Mouse (Mus musculus): ENCODE measurements around the gene Lss. TPM values are rescaled to one million over a fixed set of nuclear protein-coding genes. Genes with fewer than 3 reads are reported as not detected.

The Lss gene
- polyA plus RNA-seq, 1 experiment from 2014 or later = 45.2 TPM

DNA sequence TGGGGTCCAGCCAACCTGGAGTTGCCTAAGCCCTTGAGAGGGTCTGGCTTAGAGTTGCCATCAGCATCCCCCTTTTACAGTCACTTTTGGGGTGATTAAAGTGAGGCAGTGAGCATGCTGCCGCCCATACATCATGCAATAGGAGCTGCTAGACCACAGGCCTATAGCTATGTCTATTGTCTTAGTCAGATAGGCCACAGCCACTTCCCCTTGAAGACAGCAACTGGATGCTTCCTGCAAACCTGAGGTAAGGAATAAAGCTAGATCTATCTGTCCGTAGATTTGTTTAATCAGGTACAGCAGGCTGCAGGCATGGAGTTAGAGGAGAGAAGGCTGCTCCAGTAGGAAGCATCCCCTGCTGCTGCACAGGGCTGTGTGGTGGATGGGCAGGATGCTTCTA, 39.7 kb downstream of the Lss start:
- WGBS = 67% methylated on average over 2 of the region's 2 CpGs

DNA sequence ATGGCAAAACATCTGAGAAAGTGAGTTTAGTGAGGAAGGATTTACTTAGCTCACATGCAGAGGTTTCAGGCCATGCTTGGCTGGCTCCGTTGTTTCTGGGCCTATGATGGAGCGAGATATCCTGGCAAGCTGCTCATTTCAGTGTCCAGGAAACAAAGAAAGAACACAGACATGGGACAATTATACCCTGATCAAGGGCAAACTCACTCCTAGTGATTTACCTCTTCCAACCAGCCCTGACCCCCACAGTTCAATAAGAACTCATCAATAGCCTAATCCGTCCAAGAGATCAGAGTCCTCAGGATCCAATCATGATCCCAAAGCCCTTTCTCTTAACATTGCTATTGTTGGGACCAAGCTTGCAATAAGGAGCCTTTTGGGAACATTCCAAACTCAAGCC, 40.8 kb downstream of the Lss start:
- WGBS = 28% methylated on average over 3 of the region's 3 CpGs

More for the DNA sequence above, 39.7 kb downstream of the Lss start:
- no peak overlapping the region for H3K4me2 ChIP-seq (replicated peaks)
- H3K27me3 ChIP-seq = no peaks in the 10 kb centered on the region
- no peaks in the 10 kb centered on the region for H3K4me1 ChIP-seq (replicated peaks)
- no peak for ATAC-seq
- no peak overlapping the region for H3K27ac ChIP-seq
- H3K36me3 ChIP-seq = no peaks in the 10 kb centered on the region
- H3K9ac ChIP-seq (replicated peaks) = no peak overlapping the region
- no peaks in the 10 kb centered on the region for H3K9me3 ChIP-seq
- H3K4me3 ChIP-seq (replicated peaks) = no peak overlapping the region

DNA sequence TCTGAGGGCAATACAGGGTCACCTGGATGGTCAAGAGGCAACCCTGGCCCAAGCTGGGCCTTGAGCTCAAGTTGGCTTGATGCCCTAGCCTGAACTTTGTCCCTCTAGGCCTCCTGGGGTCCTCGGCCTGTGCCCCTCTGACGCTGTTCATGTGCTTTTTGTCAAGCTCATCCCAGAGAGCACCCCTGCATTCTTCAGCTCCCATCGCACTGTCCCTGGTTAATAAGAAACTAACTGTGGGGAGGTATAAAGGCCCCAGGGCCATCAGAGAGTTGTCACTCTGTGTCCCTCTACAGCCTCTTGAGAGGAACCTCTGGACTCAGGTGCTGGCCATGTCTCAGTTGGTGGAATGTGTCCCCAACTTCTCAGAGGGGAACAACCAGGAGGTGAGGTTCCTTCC, 44.0 kb downstream of the Lss start, which contains the start of gene Ftcd:
Gene Ftcd, plus strand, starts transcription at position 275 of the 400 bp plus-strand sequence.
- H3K27me3 ChIP-seq = no peaks in the 10 kb centered on the region
- no peak within 1 kb of the TSS for H3K4me3 ChIP-seq (replicated peaks)
- H3K4me1 ChIP-seq (replicated peaks) = no peaks in the 10 kb centered on the region
- WGBS = 92% methylated on average over 3 of the region's 3 CpGs
- no peak within 1 kb of the TSS for H3K9ac ChIP-seq (replicated peaks)
- no peak within 1 kb of the TSS for H3K4me2 ChIP-seq (replicated peaks)
- no peak within 1 kb of the TSS for H3K27ac ChIP-seq
- no peaks in the 10 kb centered on the region for H3K36me3 ChIP-seq
- H3K9me3 ChIP-seq = no peaks in the 10 kb centered on the region
- no peak for ATAC-seq

More for the DNA sequence above, 40.8 kb downstream of the Lss start:
- Histone ChIP-seq H3K36me3 (no peaks in the 10 kb centered on the region), H3K9me3 (no peaks in the 10 kb centered on the region), H3K27me3 (no peaks in the 10 kb centered on the region), H3K27ac (no peak overlapping the region), H3K4me1 (replicated peaks) (no peaks in the 10 kb centered on the region), H3K9ac (replicated peaks) (no peak overlapping the region), H3K4me2 (replicated peaks) (no peak overlapping the region), H3K4me3 (replicated peaks) (no peak overlapping the region)
- ATAC-seq = no peak

DNA sequence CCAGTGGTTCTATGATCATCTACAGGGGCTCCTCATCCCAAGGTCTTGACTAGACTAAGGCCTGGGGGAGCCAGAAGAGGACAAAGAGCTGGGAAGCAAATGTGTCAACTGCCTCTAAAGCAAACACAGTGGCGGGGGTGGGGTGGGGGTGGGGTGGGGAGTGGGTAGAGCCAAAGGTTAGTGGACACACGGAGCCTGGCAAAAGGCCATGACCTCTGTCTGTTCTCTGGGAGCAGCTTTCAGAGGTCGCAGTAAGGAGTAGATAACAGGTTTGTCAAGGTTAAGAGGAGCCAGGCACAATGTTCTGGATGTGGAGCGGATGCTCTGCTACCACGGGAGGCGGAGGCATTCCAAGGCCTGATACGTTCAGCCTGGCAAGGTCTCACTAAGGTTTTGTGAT, 45.5 kb downstream of the Lss start:
- Histone ChIP-seq H3K27ac (no peak overlapping the region), H3K4me3 (replicated peaks) (no peak overlapping the region), H3K4me2 (replicated peaks) (no peak overlapping the region), H3K9me3 (no peaks in the 10 kb centered on the region), H3K4me1 (replicated peaks) (no peaks in the 10 kb centered on the region), H3K36me3 (no peaks in the 10 kb centered on the region), H3K27me3 (no peaks in the 10 kb centered on the region), H3K9ac (replicated peaks) (no peak overlapping the region)
- ATAC-seq = no peak
- 79% methylated on average over 7 of the region's 7 CpGs for WGBS

DNA sequence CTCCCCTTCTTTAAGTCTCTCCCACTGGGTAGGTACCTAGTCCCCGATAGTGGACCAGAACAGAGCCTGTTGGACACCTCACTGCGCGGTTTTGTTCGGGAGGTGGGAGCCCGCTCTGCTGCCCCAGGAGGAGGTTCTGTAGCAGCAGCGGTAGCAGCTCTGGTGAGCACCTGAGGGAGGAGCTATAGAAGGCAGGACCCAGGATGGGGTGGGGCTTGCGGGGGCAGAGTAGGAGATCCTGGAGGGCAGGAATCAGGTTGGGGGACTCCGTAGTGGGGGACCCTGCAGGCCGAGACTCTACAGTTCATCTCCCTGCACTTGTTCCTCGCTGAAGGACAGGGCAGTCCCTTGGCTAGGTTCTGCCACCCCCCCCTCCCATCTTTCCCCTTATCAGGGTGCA, 52.8 kb downstream of the Lss start:
- ATAC-seq = no peak
- 19% methylated on average over 10 of the region's 10 CpGs for WGBS
- Histone ChIP-seq H3K27me3 (no peaks in the 10 kb centered on the region), H3K4me1 (replicated peaks) (0 out of 2 replicates have a peak, but pooled peaks cover 3% of the 10 kb centered on the region), H3K9me3 (no peaks in the 10 kb centered on the region), H3K4me3 (replicated peaks) (0 out of 2 replicates have a peak overlapping the region, but pooled peaks have one; percentile 4), H3K36me3 (no peaks in the 10 kb centered on the region), H3K4me2 (replicated peaks) (peak overlapping the region; percentile 29; the same call in 1 of the 2 replicates), H3K9ac (replicated peaks) (no peak overlapping the region), H3K27ac (no peak overlapping the region)

DNA sequence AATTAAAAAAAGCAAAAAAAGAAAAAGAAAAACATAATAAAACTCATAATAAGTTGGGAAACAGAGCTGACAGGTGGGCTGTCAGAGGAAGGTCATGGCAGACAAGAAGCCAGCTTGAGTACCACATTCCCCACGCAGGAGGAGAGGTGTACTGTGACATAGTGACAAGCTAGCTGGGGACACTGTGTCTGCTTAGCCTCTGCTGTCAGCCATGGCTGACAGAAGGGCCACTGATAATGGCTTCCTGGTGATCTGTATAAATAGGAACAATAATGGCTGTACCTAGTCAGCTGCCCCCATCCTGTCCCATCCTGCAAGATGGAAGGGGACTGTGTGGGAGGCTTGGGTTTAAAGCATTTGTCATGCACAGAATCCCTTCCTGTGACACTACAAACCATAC, 54.8 kb downstream of the Lss start:
- H3K4me2 ChIP-seq (replicated peaks) = no peak overlapping the region
- no peaks in the 10 kb centered on the region for H3K9me3 ChIP-seq
- H3K27me3 ChIP-seq = no peaks in the 10 kb centered on the region
- 78% methylated on average over 1 of the region's 1 CpGs for WGBS
- no peak for ATAC-seq
- H3K4me3 ChIP-seq (replicated peaks) = no peak overlapping the region
- no peak overlapping the region for H3K9ac ChIP-seq (replicated peaks)
- H3K36me3 ChIP-seq = no peaks in the 10 kb centered on the region
- H3K4me1 ChIP-seq (replicated peaks) = 0 out of 2 replicates have a peak, but pooled peaks cover 3% of the 10 kb centered on the region
- H3K27ac ChIP-seq = no peak overlapping the region

DNA sequence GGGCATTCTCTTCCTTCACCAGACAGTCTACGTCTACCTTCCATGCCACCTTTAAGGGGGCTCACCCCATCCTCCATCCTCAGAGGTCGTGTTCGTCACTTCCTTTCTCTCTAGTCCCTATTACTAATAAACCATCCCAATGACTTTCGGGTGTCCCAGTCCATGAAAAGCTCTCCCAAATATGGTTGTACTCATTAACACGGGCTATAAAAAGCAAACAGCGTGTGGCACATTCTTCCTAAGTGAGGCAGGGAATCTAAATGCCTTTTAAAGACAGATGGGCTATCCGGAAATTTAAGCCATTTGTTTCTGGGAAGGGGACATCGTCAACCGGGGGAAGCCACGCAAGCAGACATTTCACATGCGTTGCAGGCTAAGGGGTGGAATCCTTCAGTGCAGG, 58.8 kb downstream of the Lss start:
- ATAC-seq = no peak
- no peak overlapping the region for H3K4me2 ChIP-seq (replicated peaks)
- H3K4me3 ChIP-seq (replicated peaks) = no peak overlapping the region
- no peaks in the 10 kb centered on the region for H3K4me1 ChIP-seq (replicated peaks)
- H3K27me3 ChIP-seq = no peaks in the 10 kb centered on the region
- H3K36me3 ChIP-seq = no peaks in the 10 kb centered on the region
- H3K9ac ChIP-seq (replicated peaks) = no peak overlapping the region
- no peak overlapping the region for H3K27ac ChIP-seq
- no peaks in the 10 kb centered on the region for H3K9me3 ChIP-seq
- 90% methylated on average over 11 of the region's 11 CpGs for WGBS

DNA sequence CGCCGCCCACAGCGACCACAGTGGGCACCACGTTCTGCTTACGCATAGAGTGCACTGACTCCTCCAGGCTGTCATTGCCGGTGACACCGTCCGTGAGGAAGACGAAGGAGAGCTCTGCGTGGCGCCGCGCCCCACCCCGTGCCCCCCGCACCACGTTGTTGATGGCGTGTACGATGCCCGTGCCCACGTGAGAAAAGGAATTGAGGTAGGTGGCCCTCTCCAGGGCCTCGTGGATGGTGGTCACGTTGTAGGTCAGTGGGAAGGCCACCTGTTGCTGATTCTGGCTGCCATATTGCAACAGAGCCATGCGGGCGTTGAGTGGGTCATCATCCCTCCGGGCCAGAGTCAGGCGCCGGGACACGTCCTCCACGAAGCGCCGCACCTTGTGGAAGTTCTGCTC, 65.0 kb downstream of the Lss start:
- no peaks in the 10 kb centered on the region for H3K36me3 ChIP-seq
- no peak overlapping the region for H3K4me2 ChIP-seq (replicated peaks)
- H3K9me3 ChIP-seq = no peaks in the 10 kb centered on the region
- no peak overlapping the region for H3K9ac ChIP-seq (replicated peaks)
- no peak overlapping the region for H3K27ac ChIP-seq
- H3K27me3 ChIP-seq = no peaks in the 10 kb centered on the region
- no peak overlapping the region for H3K4me3 ChIP-seq (replicated peaks)
- ATAC-seq = no peak
- no peaks in the 10 kb centered on the region for H3K4me1 ChIP-seq (replicated peaks)
- WGBS = 93% methylated on average over 31 of the region's 31 CpGs

DNA sequence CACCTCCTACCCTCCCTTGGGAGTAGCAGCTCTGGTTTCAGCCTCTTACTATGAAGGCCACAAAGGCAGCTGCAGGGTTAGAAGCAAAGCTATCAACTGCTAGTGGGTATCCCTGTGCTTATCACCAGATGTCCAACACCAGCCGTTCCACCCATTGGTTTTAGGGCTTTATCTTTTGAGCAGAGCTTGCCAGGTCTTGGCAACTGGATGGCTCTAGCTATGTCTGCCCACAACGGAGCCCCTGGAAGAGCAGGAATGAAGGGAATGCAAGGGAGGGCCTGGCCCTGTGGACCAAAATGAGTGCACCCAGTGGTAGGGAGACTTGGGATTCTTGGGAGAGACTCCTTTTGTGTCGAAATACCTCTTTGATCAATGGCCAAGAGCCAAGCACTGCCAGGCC, 71.3 kb downstream of the Lss start:
- ATAC-seq = no peak

More for the DNA sequence above, 71.3 kb downstream of the Lss start:
- Histone ChIP-seq H3K27ac (no peak overlapping the region), H3K4me3 (replicated peaks) (no peak overlapping the region), H3K9me3 (no peaks in the 10 kb centered on the region), H3K27me3 (no peaks in the 10 kb centered on the region), H3K36me3 (no peaks in the 10 kb centered on the region), H3K4me1 (replicated peaks) (no peaks in the 10 kb centered on the region), H3K4me2 (replicated peaks) (no peak overlapping the region), H3K9ac (replicated peaks) (no peak overlapping the region)
- 89% methylated on average over 3 of the region's 3 CpGs for WGBS

Other genes starting within 250 kb of the Lss start
- 14.4 and 14.6 TPM in 2 replicates for gene Dip2a, start 186.3 kb upstream of the Lss start, polyA plus RNA-seq (2015; fragmentation: Nextera tagmentation; extraction: Ambion mirVana)
- not detected in 2 replicates for gene AC141477.1, start 91.1 kb upstream of the Lss start, polyA plus RNA-seq (2015; fragmentation: Nextera tagmentation; extraction: Ambion mirVana)
- gene Pcnt, start 88.8 kb upstream of the Lss start, polyA plus RNA-seq (2015; fragmentation: Nextera tagmentation; extraction: Ambion mirVana) = 9.7 and 11.4 TPM in 2 replicates
- gene 2610028H24Rik, start 82.5 kb upstream of the Lss start, polyA plus RNA-seq (2015; fragmentation: Nextera tagmentation; extraction: Ambion mirVana) = not detected in 2 replicates
- gene Mcm3ap, start 62.7 kb upstream of the Lss start, polyA plus RNA-seq (2015; fragmentation: Nextera tagmentation; extraction: Ambion mirVana) = 75.1 and 75.6 TPM in 2 replicates
- gene Ybey, start 62.5 kb upstream of the Lss start, polyA plus RNA-seq (2015; fragmentation: Nextera tagmentation; extraction: Ambion mirVana) = 7.8 and 8.1 TPM in 2 replicates
- not detected in 2 replicates for gene Spatc1l, start 30.7 kb downstream of the Lss start, polyA plus RNA-seq (2015; fragmentation: Nextera tagmentation; extraction: Ambion mirVana)
- gene Ftcd, start 44.1 kb downstream of the Lss start, polyA plus RNA-seq (2015; fragmentation: Nextera tagmentation; extraction: Ambion mirVana) = 0.15 TPM in 1 of 2 replicates, not detected in the other
- 9.5 and 12.5 TPM in 2 replicates for gene Col6a2, start 92.0 kb downstream of the Lss start, polyA plus RNA-seq (2015; fragmentation: Nextera tagmentation; extraction: Ambion mirVana)
- gene Col6a1, start 194.6 kb downstream of the Lss start, polyA plus RNA-seq (2015; fragmentation: Nextera tagmentation; extraction: Ambion mirVana) = 10.1 and 12.7 TPM in 2 replicates

Data from midbrain, embryonic 13.5 days (tissue).